Mouse (Mus musculus) adrenal gland (tissue): ENCODE results near the gene Itih3.

Experiments used
- intact Hi-C: fragments of 180-260 bp; cut with DNase I; formaldehyde crosslinking; loops from one replicate; pipeline ENCODE4 v1.15.1; 2025

The Itih3 gene

DNA sequence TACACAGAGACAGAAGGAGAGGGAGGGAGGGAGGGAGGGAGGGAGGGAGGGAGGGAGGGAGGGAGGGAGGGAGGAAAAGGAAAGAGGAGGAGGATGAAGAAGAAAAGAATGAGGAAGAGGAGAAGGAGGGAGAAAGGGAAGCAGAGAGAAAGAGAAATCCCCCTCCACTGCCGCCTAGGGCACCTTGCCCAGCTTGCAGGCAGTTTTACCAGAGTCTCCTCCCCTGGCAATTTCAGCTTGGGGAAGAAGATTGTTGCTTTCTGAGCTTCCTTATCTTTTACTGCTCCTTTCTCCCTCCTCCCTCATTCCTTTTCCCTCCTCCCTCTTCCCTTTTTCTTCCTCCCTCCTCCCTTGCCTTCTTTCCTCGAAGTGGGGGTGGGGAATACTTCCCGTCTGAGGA is 20.5 kb downstream of the Itih3 start:
- intact Hi-C loops: no loop called here

DNA sequence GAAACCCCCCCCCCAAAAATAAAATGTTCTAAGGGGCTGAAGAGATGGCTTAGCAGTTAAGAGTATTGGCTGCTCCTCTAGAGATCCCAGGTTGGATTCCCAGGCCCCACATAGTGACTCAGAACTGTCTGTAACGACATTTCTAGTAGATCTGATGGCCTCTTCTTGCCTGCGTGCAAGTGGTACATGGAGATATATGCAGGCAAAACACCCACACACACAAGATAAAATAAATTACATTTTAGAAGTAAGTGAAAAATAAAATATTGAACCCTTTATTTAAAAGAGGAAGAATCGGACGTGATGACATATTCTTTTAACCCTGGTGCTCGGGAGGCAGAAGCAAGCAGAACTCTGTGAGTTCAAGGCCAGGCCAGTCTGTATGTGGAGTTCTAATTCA is 20.9 kb downstream of the Itih3 start:
- intact Hi-C loops: no loop called here

DNA sequence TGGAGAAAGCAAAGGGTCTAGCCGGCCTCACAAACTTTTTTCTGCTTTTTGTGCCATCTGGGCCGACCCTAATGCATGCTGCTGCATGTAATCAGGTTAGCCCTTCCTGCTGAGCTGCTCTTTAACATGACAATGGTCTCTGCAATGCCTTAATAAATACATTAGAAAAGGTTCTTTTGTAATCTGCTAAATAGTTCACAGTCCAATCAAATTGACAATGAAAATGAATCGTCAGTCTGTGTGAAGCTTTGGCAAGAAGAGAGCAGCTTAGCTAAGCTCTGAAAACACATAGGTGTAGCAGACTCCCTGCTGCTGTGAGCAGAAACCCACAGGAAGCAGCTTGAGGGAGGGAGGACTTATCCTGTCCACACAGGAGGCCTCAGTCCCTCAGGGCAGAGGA is 23.6 kb downstream of the Itih3 start:
- intact Hi-C loops: no loop called here

DNA sequence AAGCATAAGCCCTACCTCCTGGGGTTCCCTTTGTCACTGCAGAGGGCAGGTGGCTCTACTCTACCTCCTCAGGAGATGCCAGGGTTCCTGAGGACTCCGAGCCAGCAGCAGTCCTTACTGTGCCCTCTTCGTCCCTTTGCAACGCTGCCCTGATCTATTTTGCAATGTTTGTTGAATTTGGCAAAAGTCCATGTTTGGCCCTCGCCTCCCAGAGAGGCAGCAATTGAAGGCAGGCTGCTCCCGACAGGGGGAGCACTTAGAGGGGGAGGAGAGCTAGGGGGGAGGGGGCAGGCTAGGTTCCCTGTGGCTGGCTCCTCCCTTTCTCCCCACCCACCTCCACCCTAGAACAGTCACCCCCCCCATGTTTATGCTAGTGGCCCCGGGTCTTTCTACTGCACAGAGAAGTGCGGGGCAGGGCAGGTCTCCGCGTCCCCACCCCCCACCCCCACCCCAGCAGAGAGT is 35.3 kb downstream of the Itih3 start:
- intact Hi-C loops: loop anchor here (5.0 kb wide), 1 partner anchor 54 kb away; the partner anchor contains the start of gene Itih1

DNA sequence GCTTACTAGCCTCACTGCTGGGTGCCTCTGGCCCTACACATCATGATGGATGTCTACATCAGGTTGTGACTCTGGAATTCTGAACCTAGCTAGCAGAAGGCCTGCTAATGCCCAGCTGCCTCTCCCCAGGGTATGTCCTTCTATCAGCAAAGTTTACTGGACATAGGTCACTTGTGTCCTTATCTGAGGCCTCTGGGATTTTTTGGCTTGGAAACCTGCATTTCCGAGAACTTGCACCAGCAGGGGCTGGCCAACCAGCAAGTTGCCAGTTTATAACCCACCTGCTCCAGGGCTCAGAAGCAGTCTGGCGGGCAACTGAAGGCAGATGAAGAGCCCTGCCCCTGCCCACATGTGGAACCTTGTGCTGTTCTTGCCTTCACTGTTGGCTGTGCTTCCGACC is 37.4 kb downstream of the Itih3 start, which contains the start of gene Itih4:
TSS of gene Itih4 (plus strand) at position 273 of the 400 bp plus-strand sequence.
- intact Hi-C loops: loop anchor here (5.0 kb wide), 1 partner anchor 56 kb away; the partner anchor contains the start of gene Itih1

DNA sequence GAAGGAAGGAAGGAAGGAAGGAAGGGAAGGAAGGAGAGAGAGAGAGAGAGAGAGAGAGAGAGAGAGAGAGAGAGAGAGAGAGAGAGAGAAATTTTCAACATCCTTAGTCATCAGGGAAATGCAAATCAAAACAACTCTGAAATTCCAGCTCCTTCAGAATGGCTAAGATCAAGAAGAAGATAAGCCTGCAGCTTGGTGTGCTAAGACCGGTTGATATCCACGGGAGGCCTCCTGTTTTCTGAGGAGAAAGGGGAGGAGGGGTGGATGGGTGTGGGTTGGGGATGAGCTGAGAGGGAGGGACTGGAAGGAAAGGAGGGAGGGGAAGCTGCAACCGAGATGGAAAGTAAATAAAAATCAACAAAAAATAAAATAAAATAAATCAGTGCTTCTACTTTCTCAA is 38.3 kb downstream of the Itih3 start:
- intact Hi-C loops: loop anchor here (5.0 kb wide), 1 partner anchor 57 kb away; the partner anchor contains the start of gene Itih1

DNA sequence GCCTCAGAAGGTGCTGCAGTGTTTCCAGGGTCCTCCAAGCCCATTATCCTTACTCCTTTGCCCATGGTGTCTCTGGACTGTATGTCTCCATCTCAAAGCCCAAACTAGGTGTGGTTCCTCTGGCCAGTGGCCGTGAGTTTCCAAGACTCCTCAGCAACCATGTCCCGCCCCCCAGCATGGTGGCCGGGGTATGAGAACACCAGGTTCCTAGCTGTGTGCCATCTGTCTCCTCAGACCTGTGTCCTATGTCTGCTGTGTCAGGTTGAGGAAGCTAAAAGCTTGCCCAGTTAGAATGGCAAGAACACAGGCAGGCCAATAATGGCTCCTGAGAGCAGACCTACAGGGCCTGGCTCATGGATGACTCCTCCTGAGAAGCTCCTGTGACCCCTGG is 41.8 kb downstream of the Itih3 start:
- intact Hi-C loops: no loop called here

DNA sequence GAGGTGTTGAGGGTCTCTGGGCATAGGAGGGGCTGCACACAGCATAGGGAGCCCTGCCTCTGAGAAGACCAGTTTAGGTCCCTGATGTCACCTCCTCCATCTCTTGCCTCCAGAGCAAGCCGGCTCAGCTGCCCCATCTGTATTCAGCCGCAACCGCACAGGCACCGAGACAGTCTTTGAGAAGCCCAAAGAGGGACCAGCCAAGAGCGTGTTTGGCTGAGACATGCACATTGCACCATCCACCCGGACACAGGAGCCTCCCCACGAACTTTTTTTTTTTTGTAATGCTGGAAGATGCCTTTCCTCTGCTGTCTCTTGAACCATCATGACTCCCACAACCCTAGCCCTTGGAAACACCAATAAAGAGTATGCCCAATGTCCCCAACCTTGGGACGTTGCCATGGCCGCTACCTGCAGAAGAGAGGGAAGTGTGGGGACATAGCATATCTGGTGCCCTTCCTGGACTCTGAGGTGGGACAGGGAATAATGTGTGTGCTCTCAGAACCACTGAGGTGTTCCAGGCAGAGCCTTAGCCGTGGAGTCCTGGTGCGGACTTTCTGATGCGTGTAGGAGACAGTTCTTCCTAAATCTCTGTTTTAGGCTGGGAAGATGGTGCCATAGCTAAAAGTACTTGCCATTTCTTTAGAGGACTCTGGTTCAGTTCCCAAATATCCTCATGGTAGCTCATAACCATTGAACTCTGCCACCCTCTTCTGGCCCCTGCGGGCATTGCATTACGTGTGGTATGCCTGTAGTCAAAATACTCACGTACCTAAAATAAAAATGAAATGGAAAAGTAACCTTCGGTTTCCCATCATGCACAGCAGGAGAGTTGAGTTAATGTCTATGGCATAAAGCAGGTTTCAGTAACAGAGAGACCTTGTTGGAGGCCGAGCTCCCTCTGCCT is 42.5 kb downstream of the Itih3 start:
- intact Hi-C loops: no loop called here

DNA sequence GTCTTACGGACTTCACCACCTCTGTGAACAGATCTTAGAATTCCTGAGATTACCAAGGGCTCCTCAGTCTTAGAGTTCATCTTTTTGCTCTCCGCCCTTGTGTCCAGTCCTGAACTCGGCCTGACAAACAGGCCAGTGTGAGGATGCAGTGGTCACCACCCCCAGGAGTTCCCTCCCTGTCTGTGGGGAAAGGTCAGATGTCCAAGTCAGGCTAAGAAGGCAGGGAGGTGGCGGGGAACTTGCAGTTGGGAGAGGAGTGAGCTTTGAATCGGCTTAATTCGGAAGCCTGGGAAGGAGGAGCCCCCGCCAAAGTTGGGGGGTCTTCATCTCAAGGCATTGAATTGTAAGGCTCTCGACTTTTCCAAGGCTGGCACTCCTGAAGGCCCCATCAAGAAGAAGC is 43.3 kb downstream of the Itih3 start:
- intact Hi-C loops: no loop called here

DNA sequence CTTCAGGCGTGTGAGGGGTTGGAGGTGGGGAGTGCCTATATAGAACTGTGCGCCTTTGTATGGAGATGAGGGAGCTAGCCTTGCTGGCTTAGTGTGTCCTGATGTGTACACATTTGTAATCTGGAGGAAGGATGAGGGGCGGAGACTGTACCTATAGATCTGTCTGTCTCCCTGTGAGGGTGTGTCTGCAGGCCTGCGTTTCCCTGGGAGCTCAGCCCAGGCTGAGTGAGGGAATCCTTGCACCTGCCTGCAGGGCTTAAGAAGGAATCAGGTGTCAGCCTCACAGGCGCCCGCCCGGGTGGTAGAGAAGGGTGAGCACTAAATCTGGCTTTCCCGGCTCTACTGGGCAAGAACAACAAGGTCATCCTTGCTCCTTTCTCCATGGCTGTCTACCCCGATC is 43.8 kb downstream of the Itih3 start:
- intact Hi-C loops: no loop called here

DNA sequence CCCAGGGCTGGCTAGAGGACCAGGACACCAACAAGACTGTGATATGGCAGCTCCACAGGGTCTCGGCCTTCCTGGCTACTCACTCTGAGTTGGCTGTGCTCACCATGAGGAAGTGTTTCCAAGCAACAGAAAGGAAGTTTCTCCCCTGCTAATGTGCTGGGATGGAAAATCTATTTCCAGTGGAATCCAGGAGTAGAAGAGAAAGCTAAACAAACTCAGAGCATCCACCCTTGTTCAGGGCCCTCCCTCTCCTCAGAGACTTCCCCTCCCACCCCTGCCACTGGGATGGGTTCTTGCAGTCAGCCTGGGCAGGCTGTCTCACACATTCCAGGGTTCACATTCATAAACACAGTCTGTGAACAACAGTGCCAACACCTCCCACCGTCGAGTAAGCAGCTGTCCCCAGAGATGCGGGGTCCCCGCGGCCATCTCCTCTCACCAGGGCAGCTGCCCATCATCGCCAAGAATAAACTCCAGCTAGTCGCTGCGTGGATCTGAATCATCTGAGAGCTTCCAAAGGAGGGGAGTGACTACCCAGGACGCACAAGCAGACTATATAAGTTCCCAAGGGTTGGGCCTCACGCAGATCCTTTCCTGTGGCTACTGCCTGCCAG is 44.5 kb downstream of the Itih3 start, which contains the start of gene Mustn1:
TSS of gene Mustn1 (plus strand) at position 243 of the 614 bp plus-strand sequence.
- intact Hi-C loops: no loop called here

DNA sequence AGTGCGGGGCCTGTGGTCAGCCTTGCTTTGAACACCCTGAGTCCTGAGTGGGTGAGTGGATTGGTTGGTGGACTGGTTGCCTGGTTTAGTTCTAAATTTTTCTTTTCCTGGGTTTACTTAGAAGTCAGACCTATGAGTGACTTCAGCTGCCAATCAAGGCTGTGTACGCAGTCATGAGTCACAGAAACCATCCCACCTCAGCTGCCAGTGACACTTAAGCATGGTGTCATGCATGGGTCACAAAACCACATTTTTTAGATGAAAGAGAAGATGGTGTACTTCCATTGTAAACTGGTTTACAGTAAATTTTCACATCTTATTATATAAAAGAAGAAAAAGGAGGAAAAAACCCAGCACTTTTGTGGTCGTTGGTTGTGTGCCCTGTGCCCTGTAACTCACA is 45.7 kb downstream of the Itih3 start:
- intact Hi-C loops: no loop called here

DNA sequence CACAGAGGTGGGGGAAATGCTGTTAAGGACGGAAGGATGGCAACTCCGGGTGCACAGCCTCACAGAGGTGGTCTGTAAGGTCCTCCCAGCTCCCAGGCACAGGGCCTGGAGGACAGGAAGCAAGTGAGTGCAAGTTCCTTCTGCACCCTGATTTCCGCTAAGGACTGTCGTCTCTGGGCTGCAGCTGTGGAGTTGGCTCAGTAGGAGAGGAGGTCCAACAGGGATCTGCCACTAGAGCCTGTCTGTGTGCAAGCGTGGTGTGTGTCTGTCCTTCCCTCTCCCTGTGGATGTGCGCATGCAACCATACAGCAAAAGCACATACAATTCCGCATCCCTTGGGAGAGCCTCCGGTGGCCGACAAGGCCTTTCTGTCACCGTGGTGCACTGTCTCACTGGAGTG is 47.1 kb downstream of the Itih3 start:
- intact Hi-C loops: no loop called here

DNA sequence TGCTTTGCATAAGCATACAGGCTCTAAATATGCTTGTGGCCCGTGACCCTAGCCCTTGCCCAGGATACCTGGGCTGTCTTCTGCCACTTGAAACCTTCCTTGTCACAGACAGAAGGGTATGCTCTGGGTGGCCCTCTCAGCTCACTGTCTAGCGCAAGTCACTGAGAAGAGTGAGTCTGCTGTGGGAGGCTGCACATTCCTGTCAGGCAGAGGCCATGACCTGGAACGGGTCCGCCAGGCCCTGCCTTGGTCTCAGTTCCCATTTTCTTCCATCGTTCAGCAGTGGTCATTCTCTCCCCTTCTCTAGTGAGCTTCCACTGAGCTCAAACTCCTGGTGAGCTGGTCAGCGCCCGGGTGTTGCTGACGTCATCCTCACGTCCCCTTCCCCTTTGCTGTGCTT is 47.6 kb downstream of the Itih3 start:
- intact Hi-C loops: no loop called here

DNA sequence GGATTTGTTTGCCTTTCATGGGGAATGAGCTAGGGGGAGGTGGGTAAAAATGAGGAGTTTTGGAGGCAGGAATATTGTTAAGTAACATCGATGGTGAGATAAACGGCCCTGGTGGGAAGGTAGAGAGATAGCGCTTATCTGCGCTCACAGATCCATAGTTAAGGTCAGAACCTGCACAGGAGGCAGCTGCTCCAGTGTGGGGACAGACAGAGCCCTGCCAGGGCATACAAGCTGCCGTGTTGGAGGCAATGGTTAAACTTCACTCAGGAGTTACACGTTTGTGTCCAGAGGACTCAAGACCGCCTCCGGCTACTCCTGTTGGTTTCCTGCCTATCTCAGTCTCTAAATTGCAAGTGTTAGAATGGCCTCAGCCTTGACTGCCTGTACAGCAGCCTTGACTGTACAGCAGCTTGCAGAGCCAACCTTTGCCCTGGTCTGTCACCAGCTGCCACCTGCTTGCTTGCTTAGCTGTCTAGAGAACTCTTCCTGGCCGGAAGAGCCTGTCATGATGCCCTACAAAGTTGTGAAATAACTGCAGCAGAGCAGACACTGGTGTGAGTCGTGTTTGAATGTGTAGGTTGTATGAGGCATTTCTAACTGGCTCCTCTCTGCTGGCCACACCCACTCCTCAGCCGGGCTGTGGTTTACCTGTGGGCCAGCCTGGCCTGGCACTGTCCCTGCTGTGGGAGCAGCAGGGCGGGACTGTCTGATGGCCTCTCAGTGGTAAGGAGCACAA is 48.3 kb downstream of the Itih3 start:
- intact Hi-C loops: no loop called here

DNA sequence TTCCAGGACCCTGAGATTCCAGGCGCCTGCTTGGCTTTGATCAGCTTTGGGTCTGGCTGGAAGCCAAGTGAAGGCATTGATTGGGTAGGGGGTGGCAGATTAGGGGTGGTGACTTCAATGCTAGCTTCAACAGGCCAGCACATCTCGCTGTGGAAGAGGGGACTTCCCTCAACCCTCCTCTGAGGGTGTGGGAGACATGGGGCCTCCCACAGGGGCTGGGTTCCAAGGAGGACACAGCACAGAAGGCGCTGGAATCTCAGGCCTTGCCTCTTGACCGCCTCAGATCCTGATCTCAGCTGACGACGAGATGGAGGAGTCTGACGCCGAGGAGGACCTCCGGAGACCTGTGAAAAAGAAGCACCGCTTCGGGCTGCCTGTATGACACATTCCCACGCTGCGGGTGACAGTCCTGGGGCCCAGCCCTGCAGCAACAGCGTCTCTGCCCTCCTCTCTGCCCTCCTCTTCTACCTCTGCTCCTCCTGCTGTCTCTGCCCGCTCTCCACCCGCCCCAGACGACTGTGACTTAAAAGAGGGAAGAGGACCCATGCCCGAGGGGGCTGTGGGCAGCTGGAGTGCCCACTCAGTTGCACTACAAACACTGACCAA is 49.4 kb downstream of the Itih3 start:
- intact Hi-C loops: no loop called here

DNA sequence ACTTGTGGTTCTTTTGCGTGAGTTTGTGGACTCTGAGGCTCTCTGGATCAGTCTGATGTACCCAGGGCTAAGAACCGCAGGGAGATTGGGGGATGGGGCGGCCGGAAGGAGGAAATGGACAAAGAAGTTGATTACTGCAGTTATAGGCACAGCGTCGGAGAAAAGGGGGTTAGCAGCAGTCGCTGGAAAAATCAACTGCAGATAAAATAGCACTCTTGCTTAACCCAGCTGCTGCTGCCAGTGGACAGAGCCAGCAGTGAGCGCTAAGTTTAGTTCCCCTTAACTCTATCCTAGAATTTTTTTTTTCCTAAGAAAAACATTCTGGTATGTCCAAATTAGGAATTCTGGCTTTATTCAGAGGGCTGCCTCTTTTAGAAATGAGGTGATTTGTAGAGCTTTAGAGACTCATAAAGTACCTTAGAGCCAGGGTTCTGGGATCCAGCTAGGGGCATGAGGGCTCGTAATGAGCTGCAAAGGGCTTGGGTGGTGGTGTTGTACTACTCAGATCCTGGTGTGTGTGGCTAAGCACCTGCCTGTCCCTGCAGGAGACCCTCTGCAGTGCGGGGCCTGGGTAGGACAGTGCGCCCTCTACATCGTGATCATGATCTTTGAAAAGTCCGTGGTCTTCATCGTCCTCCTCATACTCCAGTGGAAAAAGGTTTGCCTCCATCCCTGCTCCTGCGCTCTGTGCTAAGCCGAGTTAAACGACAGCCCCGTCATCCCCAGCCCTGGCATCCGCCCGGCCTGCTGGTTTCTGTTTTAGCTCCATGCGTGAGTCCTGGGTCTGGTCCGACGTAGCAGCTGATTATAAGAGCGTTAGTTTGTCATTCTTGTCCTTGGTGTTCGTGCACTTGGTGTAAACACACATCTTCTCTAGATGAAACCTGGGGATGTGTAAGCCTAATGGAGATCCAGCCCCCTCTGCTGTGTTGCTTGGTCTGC is 53.1 kb downstream of the Itih3 start:
- intact Hi-C loops: no loop called here

DNA sequence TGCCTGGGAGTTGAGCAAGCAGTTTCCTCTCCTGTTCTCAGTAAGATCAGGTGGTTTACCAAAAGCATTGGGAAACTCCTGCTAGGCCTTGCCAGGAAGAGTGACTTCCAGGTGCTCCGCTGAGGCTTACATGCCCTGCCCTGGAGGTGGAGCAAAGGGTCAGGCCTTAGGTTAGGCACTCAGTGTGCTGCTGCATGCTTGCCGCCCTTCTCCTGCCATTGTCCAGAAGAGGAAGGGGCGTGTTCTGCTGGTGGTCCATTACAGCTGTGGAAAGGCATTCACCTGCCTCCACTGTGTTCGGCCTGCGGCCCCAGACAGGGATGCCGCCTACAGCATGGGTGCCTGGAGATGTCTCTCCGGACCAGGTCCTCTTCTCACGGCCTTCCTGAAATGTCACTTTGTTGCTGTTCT is 54.2 kb downstream of the Itih3 start:
- intact Hi-C loops: loop anchor here (5.0 to 10.0 kb wide), 2 partner anchors 73 to 175 kb away; partner anchors contain the start of gene Itih1

DNA sequence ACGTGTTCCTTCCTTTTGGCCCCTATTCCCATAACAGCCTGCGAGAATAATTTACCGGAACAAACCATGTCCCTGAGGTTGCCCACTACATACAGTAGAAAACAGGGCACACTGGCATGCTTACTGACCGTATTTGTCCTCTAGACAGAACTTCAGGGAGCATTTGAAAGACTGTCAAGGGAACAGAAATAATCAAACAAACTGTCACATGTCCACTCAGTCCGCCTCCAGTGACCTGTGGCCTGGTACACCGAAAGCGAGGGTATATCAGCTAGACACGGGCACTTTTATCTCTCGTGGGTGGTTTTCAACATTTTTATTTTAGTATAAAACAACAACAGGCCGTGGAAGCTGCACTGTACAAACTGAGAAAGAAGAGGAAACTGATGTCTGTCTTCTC is 54.7 kb downstream of the Itih3 start:
- intact Hi-C loops: loop anchor here (5.0 to 10.0 kb wide), 2 partner anchors 73 to 174 kb away; partner anchors contain the start of gene Itih1

DNA sequence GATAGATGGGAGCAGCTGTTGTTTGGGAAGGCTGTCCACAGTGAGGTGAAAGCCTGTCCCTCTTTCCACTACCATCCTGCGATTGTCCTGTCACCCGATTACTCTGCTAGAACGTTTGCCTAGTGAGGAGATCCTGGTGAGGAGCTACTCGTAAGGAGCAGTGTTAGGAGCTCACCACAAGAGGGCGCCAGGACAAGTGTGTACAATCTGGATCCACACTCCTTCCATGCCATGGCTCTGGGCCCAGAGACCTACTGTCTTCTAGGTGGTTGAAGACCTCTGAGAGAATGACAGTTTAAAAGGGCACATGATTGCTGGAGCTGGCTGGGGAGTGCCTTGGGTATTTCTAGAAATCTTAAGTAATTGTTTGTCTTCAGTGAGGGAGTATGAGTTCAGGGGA is 56.5 kb downstream of the Itih3 start:
- intact Hi-C loops: loop anchor here (5.0 to 10.0 kb wide), 2 partner anchors 75 to 172 kb away; partner anchors contain the start of gene Itih1
